Mouse (Mus musculus): ENCODE results near the gene Acads. TPM values are rescaled to one million over a fixed set of nuclear protein-coding genes. Genes with fewer than 3 reads are reported as not detected.

The Acads gene
- polyA plus RNA-seq, 1 experiment from 2014 or later, result 18.8 TPM

- ATAC-seq (no peak), DNase-seq (ENCODE audit: low spot score) (no peak)
- Histone ChIP-seq H3K9me3 (replicated peaks; ENCODE audit: control insufficient read depth, low read length) (no peaks in the 10 kb centered on the region), H3K4me3 (ENCODE audit: low read depth, low read length) (no peak overlapping the region), H3K9ac (ENCODE audit: low read length) (no peak overlapping the region), H3K4me2 (ENCODE audit: low read length) (no peak overlapping the region), H3K27me3 (replicated peaks; ENCODE audit: control insufficient read depth, insufficient read depth, low read length) (no peaks in the 10 kb centered on the region), H3K27ac (ENCODE audit: low read depth, low read length) (no peak overlapping the region), H3K36me3 (ENCODE audit: control insufficient read depth, insufficient read depth, low read length) (no peaks in the 10 kb centered on the region), H3K4me1 (ENCODE audit: control insufficient read depth, insufficient read depth, low read length) (peaks cover 12% of the 10 kb centered on the region)
- WGBS, result 43% methylated on average over 13 of the region's 13 CpGs
Measured at GRCm38 (mm10) chr5:115161064-115161939, 42.2 kb upstream of the Acads start.

DNA sequence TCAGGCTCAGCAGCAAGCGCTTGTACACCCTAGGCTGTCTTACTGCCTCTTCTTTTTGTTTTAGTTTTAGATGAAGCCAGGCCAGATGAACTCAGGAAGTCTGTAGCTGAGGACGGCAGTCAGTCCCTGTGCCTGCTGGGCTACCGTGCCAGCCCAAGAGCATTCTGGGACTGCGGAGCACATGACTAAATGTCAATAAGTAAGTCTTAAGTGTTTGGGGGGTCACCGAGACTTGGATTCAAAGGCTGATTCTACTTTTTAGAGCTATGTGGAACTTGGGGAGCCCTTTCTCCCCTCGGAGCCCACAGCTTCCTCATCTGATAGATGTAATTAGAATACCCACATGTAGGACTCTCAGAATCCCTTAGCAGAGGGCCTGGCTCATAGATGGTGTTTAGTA, 41.5 kb upstream of the Acads start:
- Histone ChIP-seq H3K4me2 (ENCODE audit: low read length) (no peak overlapping the region), H3K27me3 (replicated peaks; ENCODE audit: control insufficient read depth, insufficient read depth, low read length) (no peaks in the 10 kb centered on the region), H3K4me3 (ENCODE audit: low read depth, low read length) (no peak overlapping the region), H3K4me1 (ENCODE audit: control insufficient read depth, insufficient read depth, low read length) (peaks cover 16% of the 10 kb centered on the region), H3K27ac (ENCODE audit: low read depth, low read length) (no peak overlapping the region), H3K9ac (ENCODE audit: low read length) (no peak overlapping the region), H3K9me3 (replicated peaks; ENCODE audit: control insufficient read depth, low read length) (no peaks in the 10 kb centered on the region), H3K36me3 (ENCODE audit: control insufficient read depth, insufficient read depth, low read length) (no peaks in the 10 kb centered on the region)
- DNase-seq (ENCODE audit: low spot score), result no peak
- WGBS, result 78% methylated on average over 6 of the region's 6 CpGs
- ATAC-seq, result no peak

GRCm38 (mm10) chr5:115159165-115159564, 40.0 kb upstream of the Acads start:
- H3K9ac ChIP-seq (ENCODE audit: low read length), result peak overlapping the region; percentile 94
- H3K27me3 ChIP-seq (replicated peaks; ENCODE audit: control insufficient read depth, insufficient read depth, low read length), result no peaks in the 10 kb centered on the region
- H3K4me2 ChIP-seq (ENCODE audit: low read length), result peak overlapping the region; percentile 88
- ATAC-seq (no peak), DNase-seq (ENCODE audit: low spot score) (no peak)
- no peaks in the 10 kb centered on the region for H3K36me3 ChIP-seq (ENCODE audit: control insufficient read depth, insufficient read depth, low read length)
- peaks cover 23% of the 10 kb centered on the region for H3K4me1 ChIP-seq (ENCODE audit: control insufficient read depth, insufficient read depth, low read length)
- H3K9me3 ChIP-seq (replicated peaks; ENCODE audit: control insufficient read depth, low read length), result no peaks in the 10 kb centered on the region
- peak overlapping the region; percentile 97 for H3K27ac ChIP-seq (ENCODE audit: low read depth, low read length)
- 28% methylated on average over 12 of the region's 12 CpGs for WGBS
- H3K4me3 ChIP-seq (ENCODE audit: low read depth, low read length), result peak overlapping the region; percentile 97

DNA sequence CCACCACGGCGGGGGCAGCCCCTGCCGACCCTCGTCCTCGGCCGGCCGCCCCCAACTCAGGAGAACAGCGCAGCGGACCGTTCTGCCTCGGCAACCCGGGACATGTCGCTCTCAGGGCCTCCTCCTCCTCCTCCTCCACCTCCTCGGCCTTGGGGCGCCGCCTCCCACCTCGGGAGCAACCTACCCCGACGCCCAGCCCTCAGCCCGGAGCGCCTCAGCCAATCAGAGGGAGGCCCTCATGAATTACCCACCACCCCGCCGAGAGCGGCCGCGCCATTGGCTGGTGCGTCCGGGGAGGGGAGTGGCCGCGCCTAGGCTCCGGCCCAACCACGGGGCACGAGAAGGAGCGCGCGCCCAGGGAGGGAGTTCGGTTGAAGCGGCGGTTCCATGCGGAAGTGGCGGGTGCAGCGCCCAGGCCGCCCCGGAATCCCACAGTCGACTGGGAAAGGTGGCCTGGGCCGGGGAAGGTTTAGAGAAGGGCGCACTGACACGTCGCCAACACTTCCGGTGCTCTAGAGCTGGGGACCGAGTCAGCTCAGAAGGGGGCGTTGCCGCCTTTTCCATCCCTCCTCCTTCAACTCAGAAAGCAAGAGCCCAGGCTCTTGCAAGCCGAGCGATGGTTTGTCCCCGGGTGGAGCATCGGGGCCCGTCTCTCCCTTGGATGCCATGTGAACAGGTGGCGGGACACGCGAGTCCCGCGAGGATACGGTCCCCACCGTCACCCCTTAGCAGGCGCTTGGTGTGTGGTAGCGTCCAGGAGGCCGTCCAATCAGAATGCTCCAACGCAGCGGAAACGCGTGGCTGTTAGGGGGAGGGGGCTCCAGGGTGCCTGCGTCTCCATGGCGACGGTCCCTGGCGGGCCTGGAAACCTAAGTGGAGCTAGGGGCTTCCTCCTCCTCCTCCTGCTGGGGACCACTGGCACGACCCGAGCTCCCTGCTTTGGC, 39.2 kb upstream of the Acads start, which contains the start of gene Mlec:
Mlec (minus strand) TSS at position 140 of the 944 bp plus-strand sequence.
- Histone ChIP-seq H3K27me3 (replicated peaks; ENCODE audit: control insufficient read depth, insufficient read depth, low read length) (no peaks in the 10 kb centered on the region), H3K4me3 (ENCODE audit: low read depth, low read length) (peak within 1 kb of the TSS; percentile 97), H3K27ac (ENCODE audit: low read depth, low read length) (peak within 1 kb of the TSS; percentile 97), H3K36me3 (ENCODE audit: control insufficient read depth, insufficient read depth, low read length) (peaks cover 3% of the 10 kb centered on the region; the same call in 1 of the 2 replicates), H3K9ac (ENCODE audit: low read length) (peak within 1 kb of the TSS; percentile 94), H3K4me1 (ENCODE audit: control insufficient read depth, insufficient read depth, low read length) (peaks cover 23% of the 10 kb centered on the region), H3K4me2 (ENCODE audit: low read length) (peak within 1 kb of the TSS; percentile 88), H3K9me3 (replicated peaks; ENCODE audit: control insufficient read depth, low read length) (no peaks in the 10 kb centered on the region)
- peak; percentile 99 for DNase-seq (ENCODE audit: low spot score)
- under 1% methylated on average over 75 of the region's 78 CpGs for whole genome bisulfite sequencing
- peak; percentile 98 for ATAC-seq

DNA sequence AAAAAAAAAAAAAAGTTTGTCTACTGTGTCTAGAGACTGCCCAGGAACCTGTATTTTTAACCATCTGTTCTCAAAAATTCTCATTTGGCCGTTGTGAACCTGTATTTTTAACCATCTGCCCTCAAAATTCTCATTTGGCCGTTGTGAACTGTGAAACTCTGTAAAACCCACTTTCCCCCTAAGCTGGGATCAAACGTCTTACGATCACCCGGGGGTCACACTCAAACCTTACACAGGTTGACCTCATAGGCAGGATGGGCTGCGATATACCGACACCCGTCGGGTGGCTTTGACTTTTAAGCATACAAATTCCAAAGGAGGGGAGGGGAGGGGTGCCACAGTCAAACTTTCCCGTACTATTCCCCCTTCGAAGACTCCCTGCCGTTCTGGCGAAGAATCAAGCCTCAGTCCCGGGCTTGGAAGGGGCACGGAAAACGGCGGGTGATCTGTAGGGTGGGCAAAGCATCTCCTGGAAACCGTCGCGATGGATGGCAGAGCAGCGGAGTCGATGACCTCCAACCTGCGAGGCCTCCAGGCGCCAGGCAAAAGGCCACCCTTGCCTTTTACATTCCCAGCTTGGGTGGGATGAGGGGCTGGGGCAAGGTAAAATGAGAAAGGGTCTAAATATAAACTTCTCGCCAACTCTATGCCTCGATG, 37.9 kb upstream of the Acads start:
- no peak for DNase-seq (ENCODE audit: low spot score)
- Histone ChIP-seq H3K4me3 (ENCODE audit: low read depth, low read length) (peak overlapping the region; percentile 97), H3K27ac (ENCODE audit: low read depth, low read length) (no peak overlapping the region; the same call in 1 of the 2 replicates), H3K4me1 (ENCODE audit: control insufficient read depth, insufficient read depth, low read length) (peaks cover 23% of the 10 kb centered on the region), H3K36me3 (ENCODE audit: control insufficient read depth, insufficient read depth, low read length) (peaks cover 6% of the 10 kb centered on the region; the same call in 1 of the 2 replicates), H3K9ac (ENCODE audit: low read length) (peak overlapping the region; percentile 94), H3K27me3 (replicated peaks; ENCODE audit: control insufficient read depth, insufficient read depth, low read length) (no peaks in the 10 kb centered on the region), H3K4me2 (ENCODE audit: low read length) (peak overlapping the region; percentile 88), H3K9me3 (replicated peaks; ENCODE audit: control insufficient read depth, low read length) (no peaks in the 10 kb centered on the region)
- ATAC-seq, result no peak
- WGBS, result 1% methylated on average over 26 of the region's 26 CpGs

- no peak for ATAC-seq
- no peaks in the 10 kb centered on the region for H3K9me3 ChIP-seq (replicated peaks; ENCODE audit: control insufficient read depth, low read length)
- 67% methylated on average over 7 of the region's 7 CpGs for WGBS
- H3K27ac ChIP-seq (ENCODE audit: low read depth, low read length), result no peak overlapping the region
- H3K4me3 ChIP-seq (ENCODE audit: low read depth, low read length), result no peak overlapping the region; the same call in 1 of the 2 replicates
- no peak for DNase-seq (ENCODE audit: low spot score)
- H3K27me3 ChIP-seq (replicated peaks; ENCODE audit: control insufficient read depth, insufficient read depth, low read length), result no peaks in the 10 kb centered on the region
- H3K36me3 ChIP-seq (ENCODE audit: control insufficient read depth, insufficient read depth, low read length), result peaks cover 6% of the 10 kb centered on the region; the same call in 1 of the 2 replicates
- peak overlapping the region; percentile 94; the same call in 1 of the 2 replicates for H3K9ac ChIP-seq (ENCODE audit: low read length)
- peaks cover 23% of the 10 kb centered on the region for H3K4me1 ChIP-seq (ENCODE audit: control insufficient read depth, insufficient read depth, low read length)
- H3K4me2 ChIP-seq (ENCODE audit: low read length), result peak overlapping the region; percentile 88
Measured at GRCm38 (mm10) chr5:115156401-115156800, 37.3 kb upstream of the Acads start.

DNA sequence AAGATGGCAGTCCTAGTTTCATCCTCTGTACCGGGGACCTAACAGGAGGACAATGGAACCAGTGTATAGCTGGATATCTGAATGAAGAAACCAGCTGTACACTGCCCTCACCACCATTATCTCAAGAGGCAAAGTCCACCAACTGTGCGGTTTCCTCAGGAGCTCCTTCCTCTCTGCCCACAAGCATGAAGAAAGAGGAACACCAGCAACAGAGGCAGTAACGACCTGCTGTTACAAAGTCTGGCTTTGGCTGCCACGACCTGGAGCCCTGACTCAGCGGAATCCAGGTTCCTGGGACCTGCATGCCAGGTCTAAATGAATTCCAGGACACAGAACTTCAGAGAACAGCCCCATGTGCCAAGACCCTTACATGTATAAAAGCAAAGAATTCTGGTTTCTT, 36.7 kb upstream of the Acads start:
- Histone ChIP-seq H3K4me1 (ENCODE audit: control insufficient read depth, insufficient read depth, low read length) (peaks cover 23% of the 10 kb centered on the region), H3K9ac (ENCODE audit: low read length) (peak overlapping the region; percentile 94), H3K27me3 (replicated peaks; ENCODE audit: control insufficient read depth, insufficient read depth, low read length) (no peaks in the 10 kb centered on the region), H3K4me3 (ENCODE audit: low read depth, low read length) (no peak overlapping the region; the same call in 1 of the 2 replicates), H3K4me2 (ENCODE audit: low read length) (peak overlapping the region; percentile 88), H3K36me3 (ENCODE audit: control insufficient read depth, insufficient read depth, low read length) (peaks cover 10% of the 10 kb centered on the region; the same call in 1 of the 2 replicates), H3K9me3 (replicated peaks; ENCODE audit: control insufficient read depth, low read length) (no peaks in the 10 kb centered on the region), H3K27ac (ENCODE audit: low read depth, low read length) (no peak overlapping the region)
- ATAC-seq (no peak), DNase-seq (ENCODE audit: low spot score) (no peak)
- 35% methylated on average over 5 of the region's 5 CpGs for WGBS

- Histone ChIP-seq H3K4me1 (ENCODE audit: control insufficient read depth, insufficient read depth, low read length) (peaks cover 23% of the 10 kb centered on the region), H3K4me2 (ENCODE audit: low read length) (peak overlapping the region; percentile 88), H3K27ac (ENCODE audit: low read depth, low read length) (no peak overlapping the region), H3K27me3 (replicated peaks; ENCODE audit: control insufficient read depth, insufficient read depth, low read length) (no peaks in the 10 kb centered on the region), H3K9me3 (replicated peaks; ENCODE audit: control insufficient read depth, low read length) (no peaks in the 10 kb centered on the region), H3K9ac (ENCODE audit: low read length) (peak overlapping the region; percentile 94; the same call in 1 of the 2 replicates), H3K4me3 (ENCODE audit: low read depth, low read length) (no peak overlapping the region), H3K36me3 (ENCODE audit: control insufficient read depth, insufficient read depth, low read length) (peaks cover 15% of the 10 kb centered on the region)
- no peak for DNase-seq (ENCODE audit: low spot score)
- WGBS, result 78% methylated on average over 13 of the region's 13 CpGs
- ATAC-seq, result no peak
Measured at GRCm38 (mm10) chr5:115155156-115155631, 36.0 kb upstream of the Acads start.

All from forebrain, embryonic 14.5 days (tissue).